ENCODE assay signal across 25 mouse cellular contexts in genomic region chr1:187611925-187612324, GRCm38 (mm10). TPM values are rescaled to one million over a fixed set of nuclear protein-coding genes. Genes with fewer than 3 reads are reported as not detected.
DNase-seq lines count a peak whose midpoint lies in the region; ATAC-seq and TF ChIP-seq lines count a peak whose summit lies in the region.
"Had no signal": no experiment of that assay in that cellular context is flagged by ENCODE, and none has a peak within 500 bp of the region (broad histone marks: within the 10 kb centered on the region; RNA-seq: fewer than 3 reads in every experiment).

No protein-coding gene starts in this region.

- H3K4me3 ChIP-seq in kidney, adult 2 months (ENCODE audit: insufficient read depth, low read depth, low read length): no peak overlapping the region
- no peak overlapping the region for H3K4me3 ChIP-seq in kidney, embryonic 16.5 days (ENCODE audit: low read length)
- H3K4me3 ChIP-seq: embryonic facial prominence, embryonic 15.5 days; erythroblast, embryonic 14.5 days; forebrain, embryonic 10.5 days; gastrocnemius, adult 2 months; heart, embryonic 13.5 days had no signal

- no peaks in the 10 kb centered on the region for H3K27me3 ChIP-seq in kidney, adult 2 months (replicated peaks; ENCODE audit: control insufficient read depth, insufficient read depth, low read length)
- peaks cover 33% of the 10 kb centered on the region for H3K27me3 ChIP-seq in kidney, embryonic 16.5 days (ENCODE audit: insufficient read depth, low read length)

- no peak for TF ChIP-seq CTCF in kidney, adult 2 months (conservative IDR thresholded peaks at IDR 0.05; ENCODE audit: insufficient read depth, insufficient read length, low read depth, low read length)

- ATAC-seq in kidney, embryonic 16.5 days (ENCODE audit: low FRiP score, low TSS enrichment): no peak
- ATAC-seq: CD4-positive, CD25-positive, alpha-beta regulatory T cell, adult 4 months; forebrain, embryonic 14.5 days had no signal

- DNase-seq in embryo, embryonic 10.5 days (ENCODE audit: low spot score): peak; percentile 26
- DNase-seq in embryo, embryonic 9.5 days (ENCODE audit: extremely low spot score): no peak
- peak; percentile 32 for DNase-seq in kidney, adult 2 months
- no peak for DNase-seq in kidney, adult 11 months
- peak; percentile 45 for DNase-seq in kidney, postnatal 14 days
- peak; percentile 34 to 55 for DNase-seq in kidney, postnatal 25 days
- DNase-seq in left cerebral cortex, postnatal 25 days (ENCODE audit: low spot score in 2 of 2): no peak
- DNase-seq: adrenal gland, postnatal 10 days; B cell, adult 2 months; cerebellum, adult 11-12 months; cerebellum, adult 9-10 months; cerebellum, postnatal 36 days; gastrocnemius, adult 2 months; gastrocnemius, postnatal 25 days; heart, postnatal 4 days had no signal

- no peaks in the 10 kb centered on the region for H3K36me3 ChIP-seq in kidney, adult 2 months (ENCODE audit: control insufficient read depth, insufficient read depth, low read length)
- H3K36me3 ChIP-seq in kidney, embryonic 16.5 days (ENCODE audit: insufficient read depth, low read length): no peaks in the 10 kb centered on the region
- H3K36me3 ChIP-seq: embryonic facial prominence, embryonic 15.5 days; forebrain, embryonic 10.5 days; G1E; heart, embryonic 13.5 days had no signal

- H3K27ac ChIP-seq in kidney, adult 2 months (ENCODE audit: insufficient read depth, low read depth, low read length): peak overlapping the region; percentile 60; the same call in 1 of the 2 replicates
- H3K27ac ChIP-seq in kidney, embryonic 16.5 days (ENCODE audit: low read length): no peak overlapping the region
- H3K27ac ChIP-seq: embryonic facial prominence, embryonic 15.5 days; forebrain, embryonic 10.5 days; gastrocnemius, adult 2 months; heart, embryonic 13.5 days; hindbrain, embryonic 14.5 days had no signal

- peaks cover 46% of the 10 kb centered on the region for H3K4me1 ChIP-seq in kidney, adult 2 months (ENCODE audit: control insufficient read depth, insufficient read depth, low read length)
- peaks cover 19% of the 10 kb centered on the region for H3K4me1 ChIP-seq in kidney, embryonic 16.5 days (ENCODE audit: insufficient read depth, low read length)

- intact Hi-C loops in left cerebral cortex, postnatal 25 days (cut with DNase I): no loop called here

- TF ChIP-seq POLR2A in kidney, adult 2 months (IDR thresholded peaks at IDR 0.05; ENCODE audit: low read depth, low read length): no peak

- WGBS in kidney, adult 2 months: 28% methylated on average over 5 of the region's 5 CpGs
- WGBS in kidney, embryonic 16.5 days: 28% methylated on average over 5 of the region's 5 CpGs

- H3K4me2 ChIP-seq in kidney, embryonic 16.5 days (replicated peaks; ENCODE audit: low read depth, low read length): no peak overlapping the region
- H3K4me2 ChIP-seq: embryonic facial prominence, embryonic 15.5 days; heart, embryonic 13.5 days; hindbrain, embryonic 14.5 days had no signal

- no peaks in the 10 kb centered on the region for H3K9me3 ChIP-seq in kidney, embryonic 16.5 days (ENCODE audit: low read length)
- H3K9me3 ChIP-seq: embryonic facial prominence, embryonic 15.5 days; forebrain, embryonic 10.5 days; heart, embryonic 13.5 days had no signal

- H3K9ac ChIP-seq in kidney, embryonic 16.5 days (replicated peaks; ENCODE audit: low read length): no peak overlapping the region
- H3K9ac ChIP-seq: embryonic facial prominence, embryonic 15.5 days; heart, embryonic 13.5 days; hindbrain, embryonic 14.5 days had no signal

RNA-seq across cellular contexts. Expression of gene Esrrg, which starts 3.3 kb away (rescaled TPM):
- polyA plus RNA-seq in kidney, adult 2 months (2012; rRNA removed): 19.5 and 24.2 TPM in 2 replicates
- 36.0 and 42.6 TPM in 2 replicates for polyA plus RNA-seq in kidney, embryonic 16.5 days (2015; fragmentation: Nextera tagmentation; extraction: Ambion mirVana)
- total RNA-seq in left cerebral cortex, postnatal 25 days (2021): 10 to 100 TPM; 24.8 to 27.3 TPM
- total RNA-seq: granulocyte monocyte progenitor cell, adult 5-6 weeks had no signal
- polyA plus RNA-seq: CD4-positive, CD25-positive, alpha-beta regulatory T cell, adult 4 months; erythroblast, embryonic 14.5 days; G1E had no signal

Comparison
In these comparisons a context has a peak if more than half of its experiments do, and no peak if none do; other contexts are left out.
1. DNase-seq: peak in embryo, embryonic 10.5 days (single experiment), kidney, adult 2 months (single experiment), kidney, postnatal 14 days (single experiment) and kidney, postnatal 25 days (2 of 2); none in embryo, embryonic 9.5 days (single experiment), kidney, adult 11 months (single experiment) and left cerebral cortex, postnatal 25 days (0 of 2).